Mouse (Mus musculus) spleen, adult 2 months (tissue): Measurements from ENCODE around the gene Arl6. TPM values are rescaled to one million over a fixed set of nuclear protein-coding genes. Genes with fewer than 3 reads are reported as not detected.

Source experiments
- DNase-seq, 2 experiments: peaks; one replicate each; pipeline versions ENCODE4 v3.0.0 to v3.0.0-alpha.2; 2012 to 2021; ENCODE audit warnings: low spot score in 2 of 2, low read depth in 1 of 2
- H3K27ac ChIP-seq: fragments of 200-500 bp; 2 replicates; pipeline ENCODE4 v1.5.1; 2012; ENCODE audit warnings: low read length, inconsistent platforms; ENCODE audit not compliant: insufficient read depth
- H3K27me3 ChIP-seq: fragments of 200-500 bp; 2 replicates; pipeline ENCODE4 v1.6.1; 2012; ENCODE audit warnings: mild to moderate bottlenecking, moderate library complexity, low read length, inconsistent platforms; ENCODE audit not compliant: control insufficient read depth, insufficient read depth
- H3K36me3 ChIP-seq: fragments of 200-500 bp; 2 replicates; pipeline ENCODE4 v1.6.1; 2012; ENCODE audit warnings: mild to moderate bottlenecking, low read length, inconsistent platforms; ENCODE audit not compliant: control insufficient read depth, insufficient read depth
- H3K4me1 ChIP-seq: fragments of 200-500 bp; 2 replicates; pipeline ENCODE4 v1.6.1; 2011; ENCODE audit warnings: inconsistent platforms; ENCODE audit not compliant: control insufficient read depth, insufficient read depth, insufficient read length
- H3K4me3 ChIP-seq: fragments of 200-500 bp; 2 replicates; pipeline ENCODE4 v1.5.1; 2011; ENCODE audit warnings: mild to moderate bottlenecking, inconsistent platforms; ENCODE audit not compliant: insufficient read depth, insufficient read length; ENCODE audit errors: extremely low read depth
- CTCF ChIP-seq: fragments of 200-500 bp; IDR thresholded peaks from 2 replicates; pipeline ENCODE4 v1.5.1; 2011; ENCODE audit warnings: mild to moderate bottlenecking, inconsistent platforms; ENCODE audit not compliant: insufficient read depth, insufficient read length, insufficient replicate concordance; ENCODE audit errors: extremely low read depth
- POLR2A ChIP-seq: fragments of 200-500 bp; IDR thresholded peaks from 2 replicates; pipeline ENCODE4 v1.6.1; 2011; ENCODE audit warnings: low read depth, low read length, inconsistent platforms
- WGBS: fragments of 180-500 bp; shearing (Covaris S2); methylation state at CpG from one replicate; pipeline ENCODE4 v1.1.7; 2018; 5-methylcytosine and 5-hydroxymethylcytosine counted together
- polyA plus RNA-seq: library from polyadenylated mRNA; depleted of rRNA; stranded (reverse); fragments of >200 nt; gene quantifications from 2 replicates; pipeline ENCODE4 v1.2.3, GENCODE M21; 2012

Arl6 gene
- polyA plus RNA-seq, 1 experiment, result 0.36 TPM

DNA sequence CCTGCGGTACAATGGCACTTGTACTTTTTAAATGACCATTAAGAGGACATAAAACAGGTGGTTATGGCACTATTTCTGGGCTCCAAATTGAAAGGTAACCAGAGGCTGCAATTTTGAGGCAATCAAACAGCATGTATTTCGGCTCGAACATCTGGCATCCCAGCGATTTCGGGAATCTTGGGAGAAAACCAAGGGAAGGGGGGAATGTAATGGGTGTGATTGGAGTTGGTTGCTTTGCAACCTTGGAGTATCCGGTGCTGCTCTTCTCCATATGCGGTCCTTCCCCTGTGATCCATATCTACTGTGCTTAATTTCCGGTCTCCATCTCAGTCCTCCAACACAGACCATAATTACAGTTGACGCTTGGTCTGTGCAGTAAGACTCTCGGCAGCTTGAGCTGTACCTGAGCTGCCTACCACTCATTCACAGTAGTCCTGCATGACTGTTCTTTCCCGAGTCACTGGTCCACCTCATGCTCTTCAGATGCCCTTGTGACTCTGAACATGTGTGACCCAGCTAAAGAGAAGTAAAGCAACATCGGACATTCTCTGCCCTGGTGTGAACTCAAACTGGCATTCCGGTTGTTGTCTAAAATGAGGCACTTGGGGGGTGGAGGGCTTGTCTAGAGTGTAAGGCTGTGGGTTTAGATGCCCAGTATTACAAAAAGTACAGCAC is 50.7 kb downstream of the Arl6 start:
- Histone ChIP-seq H3K27ac (no peak overlapping the region), H3K27me3 (no peaks in the 10 kb centered on the region), H3K4me3 (no peak overlapping the region), H3K4me1 (no peaks in the 10 kb centered on the region), H3K36me3 (no peaks in the 10 kb centered on the region)
- no peak for TF ChIP-seq CTCF
- TF ChIP-seq POLR2A, result no peak
- no peak for DNase-seq
- WGBS, result 95% methylated on average over 13 of the region's 13 CpGs

DNA sequence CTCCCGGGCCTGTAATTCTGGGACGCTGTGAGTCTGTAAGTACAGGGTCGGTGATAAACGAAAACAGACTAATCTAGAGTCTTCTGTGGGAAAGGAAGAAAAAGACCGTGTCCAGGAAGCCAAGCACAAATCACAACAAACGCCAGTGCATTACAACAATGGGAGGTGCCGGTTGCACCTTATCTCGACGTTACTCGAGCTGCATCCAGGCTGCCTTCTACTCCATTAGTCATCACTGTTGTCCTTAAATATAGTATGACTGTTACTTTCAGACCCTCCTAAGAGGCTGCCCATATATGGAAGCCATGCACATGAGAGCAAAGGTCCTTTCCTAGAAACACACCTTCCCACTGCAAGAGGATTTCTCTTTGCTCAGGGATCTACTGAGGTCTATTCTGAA is 51.4 kb downstream of the Arl6 start:
- H3K4me1 ChIP-seq, result no peaks in the 10 kb centered on the region
- WGBS, result 90% methylated on average over 10 of the region's 10 CpGs
- DNase-seq, result no peak
- H3K27ac ChIP-seq, result no peak overlapping the region
- TF ChIP-seq POLR2A, result no peak
- no peak for TF ChIP-seq CTCF
- no peaks in the 10 kb centered on the region for H3K27me3 ChIP-seq
- no peak overlapping the region for H3K4me3 ChIP-seq
- no peaks in the 10 kb centered on the region for H3K36me3 ChIP-seq

DNA sequence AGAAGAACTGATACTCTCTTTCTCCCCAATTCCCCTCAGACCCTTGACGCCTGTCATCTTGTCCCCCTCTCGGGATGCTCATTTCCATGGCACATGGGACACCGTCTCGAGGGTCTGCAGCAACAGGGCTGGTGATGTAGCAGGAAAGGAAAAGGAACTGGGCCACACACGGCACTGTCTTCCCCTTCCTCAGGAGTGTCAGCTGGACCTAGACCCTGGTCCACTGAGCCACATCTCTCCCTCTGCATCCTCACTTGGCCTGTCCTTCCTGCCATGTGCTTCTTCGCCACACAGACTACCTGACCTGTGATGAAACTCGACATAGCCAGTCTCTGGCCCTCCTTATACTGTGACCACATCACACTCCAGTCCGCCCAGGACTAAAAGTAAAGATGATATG is 52.3 kb downstream of the Arl6 start:
- TF ChIP-seq POLR2A, result no peak
- no peak for TF ChIP-seq CTCF
- H3K4me3 ChIP-seq, result no peak overlapping the region
- H3K36me3 ChIP-seq, result no peaks in the 10 kb centered on the region
- WGBS, result 88% methylated on average over 8 of the region's 8 CpGs
- no peak for DNase-seq
- H3K27me3 ChIP-seq, result no peaks in the 10 kb centered on the region
- no peak overlapping the region for H3K27ac ChIP-seq
- no peaks in the 10 kb centered on the region for H3K4me1 ChIP-seq

DNA sequence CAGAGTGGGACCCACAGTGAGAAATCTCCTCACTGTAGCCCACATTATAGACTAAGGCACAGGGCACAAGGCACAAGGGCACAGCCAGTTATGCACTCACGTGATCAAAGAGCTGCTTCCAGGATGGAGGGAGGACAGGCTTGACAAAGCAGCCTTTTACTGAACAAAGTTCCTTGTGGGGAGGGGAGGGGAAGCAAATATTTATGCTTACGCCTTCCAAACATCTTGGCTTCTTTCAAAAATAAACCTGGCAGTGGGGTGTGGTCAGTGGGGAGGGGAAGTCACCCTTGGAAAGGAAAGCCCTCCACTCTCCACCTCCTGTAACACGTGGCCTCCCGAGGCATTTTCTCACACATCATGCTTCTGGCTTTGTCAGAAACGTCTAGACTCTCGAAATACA is 52.9 kb downstream of the Arl6 start:
- Histone ChIP-seq H3K27me3 (no peaks in the 10 kb centered on the region), H3K36me3 (no peaks in the 10 kb centered on the region), H3K4me1 (no peaks in the 10 kb centered on the region), H3K4me3 (no peak overlapping the region), H3K27ac (no peak overlapping the region)
- WGBS, result 64% methylated on average over 6 of the region's 6 CpGs
- no peak for TF ChIP-seq POLR2A
- TF ChIP-seq CTCF, result no peak
- no peak for DNase-seq

DNA sequence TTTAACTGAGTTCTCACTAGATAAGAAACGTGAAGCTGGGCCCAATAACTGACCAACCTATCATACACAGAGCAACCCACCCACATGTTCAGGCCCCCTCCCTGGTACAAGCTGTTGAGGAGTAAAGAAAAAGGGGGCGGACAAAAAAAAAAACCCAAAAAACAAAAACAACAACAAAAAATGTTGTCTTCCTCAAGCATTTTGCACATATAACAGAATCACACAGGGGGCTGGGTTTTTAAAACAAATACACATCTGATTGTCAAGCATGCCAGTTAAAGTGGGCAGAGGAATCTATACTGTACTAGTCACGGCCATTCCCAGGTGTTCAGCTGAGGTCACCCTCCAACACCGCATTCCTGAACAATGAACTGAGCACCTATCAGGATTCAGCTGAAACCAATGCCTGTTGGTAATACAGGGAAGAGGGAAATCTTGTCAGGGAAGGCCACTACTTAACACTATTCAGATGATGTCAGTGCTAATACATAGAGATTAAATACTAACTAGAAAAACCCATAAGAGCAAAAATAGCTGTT is 53.4 kb downstream of the Arl6 start:
- Histone ChIP-seq H3K36me3 (no peaks in the 10 kb centered on the region), H3K27ac (no peak overlapping the region), H3K4me3 (no peak overlapping the region), H3K27me3 (no peaks in the 10 kb centered on the region), H3K4me1 (no peaks in the 10 kb centered on the region)
- 95% methylated on average over 4 of the region's 4 CpGs for WGBS
- no peak for DNase-seq
- no peak for TF ChIP-seq POLR2A
- no peak for TF ChIP-seq CTCF

DNA sequence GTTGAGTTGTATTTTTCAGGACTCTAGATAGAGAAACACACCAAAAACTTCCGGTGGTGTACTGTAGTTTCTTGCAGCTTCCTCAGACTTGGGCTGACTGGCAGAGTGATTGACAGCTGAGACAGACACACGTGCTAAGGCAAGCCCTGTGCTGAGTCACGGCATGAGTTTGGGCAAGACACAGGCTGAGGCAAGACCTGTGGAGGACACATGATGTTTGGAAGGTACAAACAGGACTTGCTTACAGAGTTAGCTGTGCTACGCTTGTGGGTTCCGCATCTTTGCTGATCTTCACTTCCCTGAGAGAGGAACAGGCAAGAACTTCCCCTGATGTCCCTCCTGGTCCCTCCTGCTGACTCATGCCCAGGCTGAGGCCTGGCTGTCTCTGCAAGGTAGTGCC is 55.7 kb downstream of the Arl6 start:
- 73% methylated on average over 5 of the region's 5 CpGs for WGBS
- no peaks in the 10 kb centered on the region for H3K27me3 ChIP-seq
- no peak overlapping the region for H3K4me3 ChIP-seq
- no peaks in the 10 kb centered on the region for H3K36me3 ChIP-seq
- no peak overlapping the region for H3K27ac ChIP-seq
- TF ChIP-seq CTCF, result no peak
- DNase-seq, result no peak
- no peaks in the 10 kb centered on the region for H3K4me1 ChIP-seq

DNA sequence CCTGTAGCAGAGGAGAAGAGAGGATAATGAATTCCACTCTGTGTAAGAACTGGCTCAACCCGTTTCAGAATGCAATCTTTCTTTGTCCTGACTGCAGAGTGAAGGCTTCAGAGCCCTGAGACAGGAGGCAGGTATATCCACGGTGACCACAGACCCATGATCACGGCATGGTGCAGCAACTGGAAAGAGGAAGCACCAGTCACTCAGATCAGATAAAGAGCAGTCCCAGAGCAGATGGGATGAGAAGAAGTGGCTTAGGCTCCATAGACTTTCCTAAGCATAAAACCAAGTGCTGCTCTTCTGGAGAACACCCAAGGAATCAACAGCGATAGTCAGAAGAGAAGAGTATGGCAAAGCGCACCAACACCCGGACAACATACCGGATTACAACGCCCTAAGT is 60.0 kb downstream of the Arl6 start:
- Histone ChIP-seq H3K27ac (no peak overlapping the region), H3K36me3 (no peaks in the 10 kb centered on the region), H3K4me1 (no peaks in the 10 kb centered on the region), H3K27me3 (no peaks in the 10 kb centered on the region), H3K4me3 (no peak overlapping the region)
- no peak for DNase-seq
- WGBS, result 62% methylated on average over 8 of the region's 8 CpGs
- TF ChIP-seq POLR2A (no peak), CTCF (no peak)
